In the genomic region with DNA sequence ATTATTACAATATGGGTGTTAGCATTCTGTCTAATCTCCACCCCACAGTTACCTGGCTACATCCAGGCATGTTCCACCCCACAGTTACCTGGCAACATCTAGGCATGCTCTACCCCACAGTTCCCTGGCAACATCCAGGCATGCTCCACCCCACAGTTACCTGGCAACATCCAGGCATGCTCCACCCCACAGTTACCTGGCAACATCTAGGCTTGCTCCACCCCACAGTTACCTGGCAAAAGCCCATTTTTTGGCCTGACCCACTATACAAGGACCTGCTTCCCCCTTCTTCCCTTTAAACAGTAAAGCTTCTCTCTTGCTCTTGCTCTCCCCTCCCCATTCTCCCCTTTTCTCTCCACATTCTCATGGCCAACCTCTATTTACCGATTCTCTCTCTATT, we compare ENCODE assay signal across 23 mouse cellular contexts.
"Had no signal": no experiment of that assay in that cellular context is flagged by ENCODE, and none has a peak within 500 bp of the region (broad histone marks: within the 10 kb centered on the region; RNA-seq: fewer than 3 reads in every experiment).

No protein-coding gene starts in this region.

- DNase-seq: gastrocnemius, postnatal 14 days; gastrocnemius, postnatal 36 days; heart, adult 11 months; heart, postnatal 10 days; heart, postnatal 4 days; kidney, adult 18-20 months; kidney, adult 8-10 months; kidney, postnatal 10 days; kidney, postnatal 25 days; kidney, postnatal 4 days; liver; liver, embryonic 13.5 days; liver, postnatal 0 days had no signal

- H3K27ac ChIP-seq: heart, embryonic 10.5 days; hindbrain, embryonic 10.5 days; hindbrain, embryonic 12.5 days; hindbrain, embryonic 14.5 days; intestine, embryonic 15.5 days; left cerebral cortex, adult 2 months; limb, embryonic 10.5 days; limb, embryonic 12.5 days; liver, embryonic 13.5 days; liver, embryonic 15.5 days had no signal

- H3K9ac ChIP-seq: heart, embryonic 12.5 days; hindbrain, embryonic 12.5 days; hindbrain, embryonic 14.5 days; intestine, embryonic 15.5 days; limb, embryonic 12.5 days; liver, embryonic 13.5 days; liver, embryonic 15.5 days; liver, postnatal 0 days had no signal

- H3K27me3 ChIP-seq: heart, embryonic 12.5 days; hindbrain, embryonic 12.5 days; intestine, embryonic 15.5 days; limb, embryonic 12.5 days; liver, embryonic 13.5 days; liver, embryonic 15.5 days had no signal

- H3K4me3 ChIP-seq: heart, embryonic 10.5 days; heart, embryonic 12.5 days; hindbrain, embryonic 10.5 days; hindbrain, embryonic 12.5 days; intestine, embryonic 15.5 days; left cerebral cortex, adult 2 months; limb, embryonic 10.5 days; limb, embryonic 12.5 days; liver, embryonic 13.5 days; liver, embryonic 15.5 days had no signal

- H3K4me1 ChIP-seq: heart, embryonic 10.5 days; heart, embryonic 12.5 days; hindbrain, embryonic 10.5 days; hindbrain, embryonic 12.5 days; intestine, embryonic 15.5 days; limb, embryonic 10.5 days; limb, embryonic 12.5 days; liver, embryonic 13.5 days; liver, embryonic 15.5 days had no signal

- H3K36me3 ChIP-seq: heart, embryonic 10.5 days; heart, embryonic 12.5 days; hindbrain, embryonic 10.5 days; hindbrain, embryonic 12.5 days; intestine, embryonic 15.5 days; limb, embryonic 10.5 days; limb, embryonic 12.5 days; liver, embryonic 13.5 days; liver, embryonic 15.5 days had no signal
